In genomic region chr16:33670340-33670739, GRCm38 (mm10) we compare ENCODE assay signal across 11 mouse cellular contexts. TPM values are rescaled to one million over a fixed set of nuclear protein-coding genes. Genes with fewer than 3 reads are reported as not detected.
A peak's percentile ranks its signal among the peaks of the same experiment; 100 is the strongest.
DNase-seq lines count a peak whose midpoint lies in the region; ATAC-seq and TF ChIP-seq lines count a peak whose summit lies in the region.
"Had no signal": no experiment of that assay in that cellular context is flagged by ENCODE, and none has a peak within 500 bp of the region (broad histone marks: within the 10 kb centered on the region; RNA-seq: fewer than 3 reads in every experiment).

No protein-coding gene starts in this region.

- no peaks in the 10 kb centered on the region for H3K27me3 ChIP-seq in hindbrain, embryonic 10.5 days (ENCODE audit: insufficient read depth, poor library complexity, severe bottlenecking)
- H3K27me3 ChIP-seq in hindbrain, embryonic 11.5 days (ENCODE audit: control insufficient read depth, insufficient read depth, low read length), result no peaks in the 10 kb centered on the region
- no peaks in the 10 kb centered on the region for H3K27me3 ChIP-seq in testis, adult 2 months (ENCODE audit: control insufficient read depth, insufficient read depth, low read length)
- H3K27me3 ChIP-seq in liver, postnatal 0 days (ENCODE audit: insufficient read depth, low read length), result no peaks in the 10 kb centered on the region
- H3K27me3 ChIP-seq: limb, embryonic 13.5 days had no signal

- H3K4me2 ChIP-seq in hindbrain, embryonic 11.5 days (replicated peaks; ENCODE audit: low read depth, low read length), result no peak overlapping the region
- no peak overlapping the region for H3K4me2 ChIP-seq in liver, postnatal 0 days (ENCODE audit: low read depth, low read length)
- H3K4me2 ChIP-seq: limb, embryonic 13.5 days had no signal

- H3K27ac ChIP-seq in hindbrain, embryonic 10.5 days, result 0 out of 2 replicates have a peak overlapping the region, but pooled peaks have one; percentile 10
- H3K27ac ChIP-seq in hindbrain, embryonic 11.5 days (ENCODE audit: low read depth, low read length), result no peak overlapping the region
- H3K27ac ChIP-seq in testis, adult 2 months (ENCODE audit: control insufficient read depth, insufficient read depth, low read depth, low read length), result 0 out of 2 replicates have a peak overlapping the region, but pooled peaks have one; percentile 55
- H3K27ac ChIP-seq in liver, postnatal 0 days (ENCODE audit: low read depth), result no peak overlapping the region
- H3K27ac ChIP-seq: limb, embryonic 13.5 days had no signal

- no peak for DNase-seq in hindbrain, embryonic 10.5 days (ENCODE audit: low spot score)
- no peak for DNase-seq in hindbrain, embryonic 11.5 days (ENCODE audit: low spot score)
- DNase-seq in testis, postnatal 14 days (ENCODE audit: low spot score), result no peak
- peak; percentile 90 to 91 for DNase-seq in cerebellum, postnatal 25 days
- DNase-seq in testis, postnatal 10 days (ENCODE audit: low spot score), result peak; percentile 42
- DNase-seq in liver, postnatal 0 days, result no peak
- DNase-seq in kidney, adult 8-10 months, result no peak
- DNase-seq: gastrocnemius, postnatal 10 days; kidney, postnatal 10 days had no signal

- H3K4me1 ChIP-seq in hindbrain, embryonic 10.5 days (replicated peaks), result 0 out of 2 replicates have a peak, but pooled peaks cover 3% of the 10 kb centered on the region
- no peaks in the 10 kb centered on the region for H3K4me1 ChIP-seq in hindbrain, embryonic 11.5 days (replicated peaks; ENCODE audit: control insufficient read depth, insufficient read depth, low read length)
- H3K4me1 ChIP-seq in testis, adult 2 months (ENCODE audit: control insufficient read depth, insufficient read depth, low read length), result no peaks in the 10 kb centered on the region
- no peaks in the 10 kb centered on the region for H3K4me1 ChIP-seq in liver, postnatal 0 days (ENCODE audit: insufficient read depth)
- H3K4me1 ChIP-seq: limb, embryonic 13.5 days had no signal

- no peak for ATAC-seq in hindbrain, embryonic 11.5 days (ENCODE audit: low FRiP score)
- no peak for ATAC-seq in liver, postnatal 0 days

- no peak overlapping the region for H3K9ac ChIP-seq in hindbrain, embryonic 11.5 days (ENCODE audit: low read depth, low read length)
- no peak overlapping the region for H3K9ac ChIP-seq in liver, postnatal 0 days (replicated peaks)
- H3K9ac ChIP-seq: limb, embryonic 13.5 days had no signal

- WGBS in hindbrain, embryonic 10.5 days, result 72% methylated on average over 3 of the region's 3 CpGs
- WGBS in hindbrain, embryonic 11.5 days, result 67% methylated on average over 3 of the region's 3 CpGs
- WGBS in liver, postnatal 0 days (ENCODE audit: insufficient replicate concordance), result 64% methylated on average over 3 of the region's 3 CpGs

- TF ChIP-seq POLR2A in testis, adult 2 months (IDR thresholded peaks at IDR 0.05; ENCODE audit: control insufficient read depth, low read depth, low read length), result no peak

- TF ChIP-seq EP300 in liver, postnatal 0 days (IDR thresholded peaks at IDR 0.05; ENCODE audit: low read depth), result no peak

- H3K36me3 ChIP-seq in hindbrain, embryonic 10.5 days, result no peaks in the 10 kb centered on the region
- H3K36me3 ChIP-seq in hindbrain, embryonic 11.5 days (ENCODE audit: control insufficient read depth, insufficient read depth, low read length), result no peaks in the 10 kb centered on the region
- H3K36me3 ChIP-seq in testis, adult 2 months (ENCODE audit: control insufficient read depth, insufficient read depth, low read length), result no peaks in the 10 kb centered on the region
- no peaks in the 10 kb centered on the region for H3K36me3 ChIP-seq in liver, postnatal 0 days (replicated peaks; ENCODE audit: insufficient read depth, low read length)
- H3K36me3 ChIP-seq: limb, embryonic 13.5 days had no signal

- no peak for TF ChIP-seq CTCF in testis, adult 2 months (IDR thresholded peaks at IDR 0.05; ENCODE audit: control insufficient read depth, insufficient read depth, insufficient replicate concordance, low read depth, low read length)
- no peak for TF ChIP-seq CTCF in liver, postnatal 0 days (IDR thresholded peaks at IDR 0.05; ENCODE audit: low read depth)

- H3K9me3 ChIP-seq in hindbrain, embryonic 10.5 days, result no peaks in the 10 kb centered on the region
- no peaks in the 10 kb centered on the region for H3K9me3 ChIP-seq in hindbrain, embryonic 11.5 days (ENCODE audit: control insufficient read depth, low read length)
- no peaks in the 10 kb centered on the region for H3K9me3 ChIP-seq in liver, postnatal 0 days (ENCODE audit: low read length)
- H3K9me3 ChIP-seq: limb, embryonic 13.5 days had no signal

- no peak overlapping the region for H3K4me3 ChIP-seq in hindbrain, embryonic 10.5 days
- no peak overlapping the region for H3K4me3 ChIP-seq in hindbrain, embryonic 11.5 days (ENCODE audit: low read depth, low read length)
- no peak overlapping the region for H3K4me3 ChIP-seq in testis, adult 2 months (ENCODE audit: control insufficient read depth, low read depth, low read length)
- no peak overlapping the region for H3K4me3 ChIP-seq in liver, postnatal 0 days (ENCODE audit: low read depth, low read length)
- H3K4me3 ChIP-seq: limb, embryonic 13.5 days had no signal

RNA-seq across cellular contexts. Expression of gene Heg1, which starts 13.8 kb away (rescaled TPM):
- 21.9 and 22.8 TPM in 2 replicates for polyA plus RNA-seq in hindbrain, embryonic 10.5 days (2016; fragmentation: Nextera tagmentation; extraction: Ambion mirVana)
- polyA plus RNA-seq in hindbrain, embryonic 11.5 days (2014; fragmentation: Nextera tagmentation; extraction: Ambion mirVana), result 22.8 and 23.4 TPM in 2 replicates
- polyA plus RNA-seq in testis, adult 2 months (2012; rRNA removed), result 11.9 and 12.9 TPM in 2 replicates
- 4.4 and 4.7 TPM in 2 replicates for polyA plus RNA-seq in liver, postnatal 0 days (2015; fragmentation: Nextera tagmentation; extraction: Ambion mirVana)

Comparison
In these comparisons a context has a peak if more than half of its experiments do, and no peak if none do; other contexts are left out.
1. DNase-seq: peak in cerebellum, postnatal 25 days (2 of 2) and testis, postnatal 10 days (single experiment); none in hindbrain, embryonic 10.5 days (single experiment), hindbrain, embryonic 11.5 days (single experiment), testis, postnatal 14 days (single experiment), liver, postnatal 0 days (single experiment) and kidney, adult 8-10 months (0 of 2).
2. H3K27ac ChIP-seq: peak in hindbrain, embryonic 10.5 days (single experiment) and testis, adult 2 months (single experiment); none in hindbrain, embryonic 11.5 days (single experiment) and liver, postnatal 0 days (single experiment).